Mouse (Mus musculus): ENCODE results near the gene Galnt16.

Galnt16 gene

DNA sequence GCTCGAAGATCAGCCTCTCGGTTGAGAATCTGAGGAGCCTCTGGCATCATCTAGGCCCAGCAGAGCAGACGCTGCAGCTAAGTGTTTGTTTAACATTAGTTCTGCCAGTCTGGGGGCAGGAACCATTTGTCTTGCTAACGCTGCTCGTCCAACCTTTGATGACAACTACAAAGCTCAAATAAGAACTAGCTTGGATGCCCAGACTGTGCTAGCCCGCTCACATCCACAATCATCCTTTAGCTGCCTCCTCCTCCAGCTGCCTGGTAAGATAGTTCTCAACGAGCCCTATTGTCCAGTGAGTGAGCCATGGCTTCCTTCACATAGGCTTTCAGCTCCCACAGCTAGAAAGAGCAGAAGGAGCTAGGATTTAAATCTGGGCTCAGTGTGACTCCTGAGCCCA, 80.2 kb downstream of the Galnt16 start:
- DNase-seq (ENCODE audit: low spot score): no peak

DNA sequence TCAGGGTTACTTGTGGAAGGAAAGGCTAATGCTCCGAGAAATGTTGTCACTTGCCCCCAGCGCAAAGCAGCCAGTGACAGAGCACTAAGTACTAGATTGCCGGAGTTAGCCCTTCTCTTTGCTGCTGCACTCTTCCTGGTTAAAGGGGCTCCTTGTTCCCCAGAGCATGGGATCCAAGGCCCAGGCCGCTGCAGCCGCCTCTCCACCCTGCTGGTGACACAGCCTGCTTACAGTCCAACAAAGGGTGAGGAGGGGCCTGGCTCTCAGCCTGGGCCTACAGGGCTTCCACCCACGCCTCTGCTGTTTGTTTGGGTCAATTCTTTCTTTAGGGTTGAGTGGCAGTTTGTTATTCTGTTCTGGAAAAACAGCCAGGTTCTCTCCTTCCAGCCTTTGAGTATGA, 80.7 kb downstream of the Galnt16 start:
- peak; percentile 65 for DNase-seq (ENCODE audit: low spot score)

DNA sequence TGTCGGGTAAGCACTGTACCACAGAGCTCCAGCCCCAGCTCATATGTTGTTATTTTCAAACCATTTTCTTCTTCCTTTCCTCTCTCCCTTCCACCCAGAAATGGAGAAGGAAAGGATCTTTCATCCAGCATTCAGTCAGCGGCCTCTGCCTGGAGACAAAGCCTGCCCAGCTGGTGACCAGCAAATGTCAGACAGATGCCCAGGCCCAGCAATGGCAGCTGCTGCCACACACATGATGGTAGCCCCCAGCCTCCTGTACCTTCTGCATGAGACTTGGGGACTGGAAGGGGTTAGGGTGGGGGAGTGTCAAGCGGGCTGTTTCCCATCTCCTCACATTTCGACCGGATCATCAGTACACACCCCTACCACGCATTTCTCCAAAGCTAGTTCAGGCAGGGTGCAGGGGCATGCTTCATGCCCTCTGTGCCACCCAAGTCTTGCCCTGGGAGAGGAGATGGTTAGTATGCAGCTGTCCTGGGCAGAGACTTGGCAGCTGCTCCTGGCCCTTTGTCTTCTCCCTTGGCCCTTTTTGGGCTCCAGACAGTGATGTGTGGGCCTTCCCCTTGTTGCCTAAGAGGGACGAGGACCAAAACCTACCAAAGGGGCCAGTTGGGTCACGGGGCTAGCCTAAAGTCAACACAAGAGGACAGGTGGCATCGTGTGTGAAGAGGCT, 83.7 kb downstream of the Galnt16 start:
- DNase-seq (ENCODE audit: low spot score): no peak

DNA sequence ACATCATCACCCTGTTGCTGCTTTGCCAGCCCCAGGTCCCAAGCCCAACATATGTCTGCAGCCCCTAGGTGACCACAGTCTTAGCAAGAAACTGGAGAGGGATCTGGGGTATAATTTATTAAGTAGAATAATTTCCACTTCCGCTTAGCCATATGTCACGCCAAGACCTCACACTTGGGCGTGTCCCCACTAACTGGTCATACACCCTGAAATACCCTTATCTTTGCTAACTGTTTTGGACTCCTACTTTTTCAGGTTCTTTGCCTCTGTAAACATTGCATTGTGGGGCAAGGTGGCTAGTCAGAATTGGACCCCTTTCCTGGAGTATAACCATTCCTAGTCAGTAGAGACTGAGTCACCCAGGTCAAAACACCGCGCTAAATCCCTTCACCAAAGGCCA, 84.4 kb downstream of the Galnt16 start:
- DNase-seq (ENCODE audit: low spot score): no peak

DNA sequence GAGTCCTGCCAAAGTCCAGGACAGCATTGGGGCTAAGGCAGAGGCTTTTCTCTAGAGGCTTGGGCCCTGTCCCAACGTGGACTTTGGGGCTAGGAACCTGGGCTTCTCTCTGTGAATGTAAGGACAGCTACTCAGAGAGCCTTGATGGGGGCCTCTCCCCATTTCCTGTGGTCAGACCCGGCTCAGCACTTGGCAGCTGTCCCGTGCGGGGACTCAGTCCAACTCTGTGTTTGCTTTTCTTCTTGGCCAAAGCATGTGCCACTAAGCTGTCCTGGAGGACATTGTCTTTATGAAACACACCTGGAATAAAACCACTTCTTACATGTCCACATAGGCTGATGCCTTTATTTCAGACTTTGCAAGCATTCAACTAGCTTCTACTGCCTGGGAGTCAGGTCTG, 85.5 kb downstream of the Galnt16 start:
- DNase-seq (ENCODE audit: low spot score): no peak

DNA sequence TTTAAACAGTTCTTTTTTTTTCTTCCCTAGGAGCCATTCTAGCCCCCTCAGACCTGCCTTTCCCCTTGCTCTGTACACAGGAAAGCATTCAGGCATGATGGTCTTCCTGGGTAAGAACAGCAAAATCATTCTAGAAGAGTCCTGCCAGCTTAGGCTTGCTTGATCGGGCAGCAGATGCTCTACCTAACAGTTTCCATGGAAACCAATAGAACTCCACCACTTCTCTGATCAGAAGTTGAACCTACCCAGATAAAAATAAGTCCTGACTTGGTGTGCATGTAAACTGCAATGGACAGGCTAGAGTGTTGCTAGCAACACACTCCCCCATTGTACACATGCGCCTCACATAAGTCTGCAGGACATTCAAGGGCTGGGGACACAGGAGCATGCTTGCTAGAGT, 86.1 kb downstream of the Galnt16 start:
- DNase-seq (ENCODE audit: low spot score): no peak

DNA sequence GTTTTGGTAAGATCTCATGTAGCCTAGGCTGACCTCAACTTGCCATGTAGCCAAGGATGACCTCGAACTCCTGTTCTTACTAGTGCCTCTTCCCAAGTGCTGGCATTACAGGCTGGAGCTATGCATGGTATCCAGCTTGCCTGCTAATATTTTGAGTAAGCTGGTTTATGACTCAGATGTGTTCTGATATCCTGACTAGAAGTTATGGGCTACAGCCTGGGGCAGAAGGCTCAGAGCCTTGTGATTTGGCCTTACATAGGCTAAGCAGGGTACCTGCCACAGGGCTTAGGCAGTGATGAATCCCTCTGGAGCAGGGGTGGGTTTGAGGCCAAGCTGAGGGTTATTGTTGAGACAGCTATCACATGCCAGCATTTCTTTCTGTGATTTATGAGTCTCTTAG, 90.5 kb downstream of the Galnt16 start:
- no peak for DNase-seq (ENCODE audit: low spot score)

DNA sequence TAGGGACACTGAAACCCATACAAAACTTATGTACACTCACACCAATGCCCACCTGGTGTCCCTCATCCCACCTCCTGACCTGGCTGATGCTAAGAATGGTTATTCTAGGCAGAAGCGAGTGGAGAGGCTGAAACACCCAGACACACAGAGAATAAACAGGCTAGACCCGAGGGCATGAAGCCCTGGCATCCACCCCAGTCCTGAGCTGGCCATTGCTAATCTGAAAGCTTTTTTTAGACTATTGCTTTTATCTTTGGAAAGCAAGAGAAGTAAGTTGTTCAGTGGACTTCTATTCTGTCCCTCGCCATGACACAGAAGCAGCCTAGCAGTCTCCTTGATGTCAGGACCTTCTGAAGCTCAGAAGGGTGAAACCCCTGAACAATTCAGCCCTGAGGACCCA, 91.9 kb downstream of the Galnt16 start:
- peak; percentile 29 for DNase-seq (ENCODE audit: low spot score)

DNA sequence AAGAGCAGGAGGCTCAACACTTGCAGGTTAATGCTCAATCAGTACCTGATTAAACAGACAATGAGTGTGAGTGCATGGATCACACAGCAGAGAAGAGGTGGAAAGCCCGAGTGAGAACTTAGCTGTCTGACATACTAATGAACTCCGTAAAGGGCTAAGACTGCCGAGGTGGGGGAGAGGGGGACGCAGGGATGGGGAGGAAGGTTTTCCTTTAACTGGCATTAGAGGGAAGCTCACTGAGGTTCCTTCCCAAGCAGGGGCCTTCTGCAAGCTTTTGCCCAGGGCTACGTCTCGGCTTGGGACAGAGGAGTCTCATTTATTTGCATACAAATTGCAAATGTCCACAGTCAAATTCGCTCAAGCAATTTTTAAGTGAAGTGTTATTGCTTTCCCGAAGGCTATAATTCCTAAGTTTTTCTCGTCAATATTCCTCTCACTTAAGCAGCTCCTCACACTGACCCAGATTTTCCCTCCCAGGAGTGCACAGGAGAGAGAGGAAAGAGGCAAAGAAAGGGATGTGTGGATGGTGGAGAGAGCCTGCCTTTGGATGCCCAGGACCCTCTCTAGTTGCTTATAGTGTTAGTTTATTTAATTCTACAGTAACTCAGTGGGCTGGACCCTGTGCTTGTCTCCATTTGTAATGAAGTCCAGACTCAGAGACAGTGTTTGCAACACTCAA, 94.2 kb downstream of the Galnt16 start:
- DNase-seq (ENCODE audit: low spot score): no peak

DNA sequence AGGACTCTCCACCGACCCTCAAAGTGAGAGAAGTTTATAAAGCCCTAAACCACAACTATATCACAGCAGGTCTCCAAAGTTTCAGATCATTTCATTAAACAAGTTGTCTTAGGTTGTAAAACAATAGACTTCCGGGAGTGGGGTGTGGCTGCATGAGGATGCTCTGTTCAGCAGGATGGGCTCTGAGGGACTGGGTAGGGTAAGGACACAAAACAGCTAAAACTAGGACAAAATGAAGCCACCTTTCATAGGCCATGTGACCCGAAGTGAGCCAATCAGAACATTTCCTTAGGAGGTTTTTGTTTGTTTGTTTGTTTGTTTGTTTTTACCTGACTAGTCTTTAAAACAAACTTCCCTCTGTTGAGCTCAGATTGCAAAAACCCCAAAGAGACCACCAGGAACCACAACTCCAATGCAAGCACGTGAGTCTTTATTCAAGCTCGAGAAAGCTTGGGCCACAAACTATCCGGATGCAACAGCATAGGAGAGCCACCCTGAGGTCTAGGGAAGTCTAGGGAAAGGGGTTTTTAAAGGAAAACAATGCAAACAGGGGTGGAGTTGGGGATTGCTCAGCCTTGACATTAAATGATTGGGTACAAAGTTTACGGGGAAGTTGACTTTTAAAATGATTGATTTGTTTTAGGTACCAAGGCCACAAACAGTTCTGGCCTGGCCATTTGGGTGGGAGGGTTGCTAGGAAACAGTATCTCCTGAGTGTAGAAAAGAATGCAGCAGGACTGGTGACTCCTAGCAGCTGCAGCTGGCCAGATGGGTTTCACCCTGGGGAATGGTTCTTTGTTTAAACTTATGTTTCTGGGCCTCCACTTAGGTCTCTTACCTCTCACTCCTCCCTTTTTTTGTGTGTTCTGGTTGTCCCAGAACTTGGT, 97.5 kb downstream of the Galnt16 start:
- DNase-seq (ENCODE audit: low spot score): no peak

DNA sequence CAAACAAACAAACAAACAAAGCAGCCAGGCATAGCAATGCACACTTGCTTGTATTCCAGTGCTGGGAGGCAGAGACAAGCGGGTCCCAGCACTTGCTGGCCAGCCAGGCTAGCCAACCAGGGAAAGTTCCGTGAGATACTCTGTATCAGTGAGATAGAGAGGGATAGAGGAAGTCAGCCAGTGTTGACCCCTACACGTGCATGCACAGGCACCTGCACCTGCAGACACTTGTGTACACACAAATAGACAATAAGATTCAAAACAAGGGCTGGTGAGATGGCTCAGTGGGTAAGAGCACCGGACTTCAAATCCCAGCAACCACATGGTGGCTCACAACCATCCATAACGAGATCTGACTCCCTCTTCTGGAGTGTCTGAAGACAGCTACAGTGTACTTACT, 102.4 kb downstream of the Galnt16 start:
- DNase-seq (ENCODE audit: low spot score): no peak

DNA sequence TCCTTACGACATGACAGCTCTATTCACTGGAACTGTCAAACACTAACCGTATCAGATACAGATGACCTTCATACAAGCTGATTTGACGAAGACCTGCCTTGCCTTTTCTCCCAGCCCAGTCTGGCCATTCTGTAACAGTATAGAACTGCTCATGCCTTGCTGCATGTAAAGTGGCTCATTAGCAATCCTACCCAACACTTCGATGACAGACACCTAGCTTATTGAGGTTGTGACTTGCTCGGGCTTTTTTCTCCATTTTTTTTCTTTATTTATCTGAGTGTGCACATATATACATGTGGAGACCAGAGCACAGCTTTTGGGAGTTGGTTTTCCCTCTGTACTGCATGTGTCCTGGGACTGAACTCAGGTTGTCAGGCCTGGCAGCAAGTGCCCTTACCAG, 113.7 kb downstream of the Galnt16 start:
- no peak for DNase-seq (ENCODE audit: low spot score)

DNA sequence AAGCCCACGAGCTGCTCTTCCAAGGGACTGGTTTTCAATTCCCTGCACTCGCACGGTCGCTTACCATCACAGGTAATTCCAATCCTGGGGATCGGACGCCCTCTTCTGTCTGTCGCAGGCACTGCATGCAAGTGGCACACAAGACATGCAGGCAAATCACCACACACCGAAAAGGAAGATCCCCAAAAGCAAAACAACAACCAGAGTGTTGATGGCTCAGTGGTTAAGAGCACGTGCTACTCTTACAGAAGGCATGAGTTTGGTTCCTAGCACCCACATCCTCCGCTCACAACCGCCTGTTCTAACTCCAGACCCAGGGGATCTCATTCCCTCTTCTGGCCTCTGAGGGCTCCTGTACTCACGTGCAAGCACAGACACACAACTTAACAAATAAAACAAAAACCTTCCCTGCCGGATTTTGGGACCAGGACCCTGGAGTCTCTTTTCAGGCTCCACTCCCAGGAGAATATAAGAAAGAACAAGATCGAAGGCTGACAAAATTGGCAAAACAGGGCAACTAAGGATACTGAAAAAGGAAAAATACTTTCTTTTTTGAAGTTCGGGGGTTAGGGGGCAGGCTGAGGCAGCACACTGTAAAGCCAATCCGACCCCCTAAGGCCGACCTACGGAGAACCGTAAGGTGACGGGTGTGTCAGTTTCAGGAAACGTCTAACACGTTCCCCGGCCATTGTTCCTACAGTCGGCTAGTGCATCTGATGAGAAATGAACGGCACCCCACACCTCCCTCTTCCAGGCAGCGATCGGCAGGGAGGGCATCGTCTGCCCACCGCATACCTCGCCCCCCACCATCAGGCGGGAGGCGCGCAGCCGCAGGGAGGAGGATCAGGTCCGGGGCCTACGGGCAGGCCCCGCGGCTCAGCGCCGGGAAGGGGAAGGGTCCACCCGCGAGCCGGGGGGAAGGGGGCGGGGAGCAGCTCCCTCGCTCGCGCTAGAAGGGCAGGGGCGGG, 124.9 kb downstream of the Galnt16 start:
- peak; percentile 53 for DNase-seq (ENCODE audit: low spot score)

DNA sequence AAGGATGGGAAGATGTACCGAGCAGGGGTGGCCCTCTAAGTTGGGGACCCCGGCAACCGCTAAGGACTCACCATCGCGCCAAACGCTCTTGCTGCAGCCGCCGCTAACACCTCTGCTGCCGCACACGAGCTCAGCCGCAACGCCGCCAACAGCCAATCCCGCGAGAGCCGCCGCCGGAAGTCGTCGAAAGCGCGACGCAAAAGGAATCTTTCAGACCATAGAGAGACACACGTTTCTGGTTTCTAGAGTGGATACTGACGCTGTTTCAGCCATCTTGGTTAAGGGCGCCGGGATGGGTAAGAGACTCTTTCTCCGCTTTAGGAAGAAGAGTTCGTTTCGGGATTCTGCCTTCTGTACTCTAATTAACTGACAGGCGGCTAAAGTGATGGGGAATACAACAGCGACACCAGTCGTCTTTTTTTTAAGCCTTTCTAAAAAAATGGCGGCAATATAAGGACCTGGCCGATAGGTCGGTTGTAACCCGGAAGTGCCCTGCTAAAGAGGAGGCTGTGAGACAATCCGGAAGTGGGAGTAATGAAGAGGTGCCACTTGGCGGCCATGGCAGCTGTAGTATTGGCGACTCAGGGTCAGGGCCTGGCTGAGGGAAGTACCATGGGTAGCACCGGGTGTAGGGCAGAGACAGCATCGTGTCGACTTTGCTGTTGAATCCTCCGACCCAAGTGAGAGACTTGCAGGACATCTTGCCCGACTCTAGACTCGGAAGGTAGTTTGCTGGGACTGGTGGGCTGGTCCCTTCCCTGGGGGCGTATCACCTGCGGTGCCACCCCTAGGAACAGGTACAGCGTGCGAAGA, 125.8 kb downstream of the Galnt16 start, which contains the start of the genes Slc39a9 and Erh:
Gene Slc39a9 (plus strand): TSS at position 191 of the 813 bp plus-strand sequence.
Gene Erh (minus strand): TSS at position 649 of the 813 bp plus-strand sequence.
- peak; percentile 97 for DNase-seq (ENCODE audit: low spot score)

DNA sequence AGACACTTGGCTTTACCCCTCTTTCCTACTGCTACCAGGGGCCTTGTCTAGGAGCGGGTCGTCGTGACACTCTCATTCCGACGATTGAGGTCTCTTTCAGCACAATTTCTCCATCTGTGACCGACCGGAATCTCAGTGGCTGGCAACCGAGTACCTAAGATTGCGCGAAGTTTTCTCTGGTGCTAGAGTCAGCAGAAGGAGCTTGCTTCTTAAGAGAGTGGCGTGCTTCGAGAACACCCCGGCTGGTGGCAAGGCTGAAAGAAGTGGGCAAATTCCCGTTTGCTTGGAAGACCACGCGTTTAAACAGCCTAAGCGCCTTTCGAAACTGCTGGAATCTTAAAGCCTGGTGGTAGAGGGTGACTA, 126.4 kb downstream of the Galnt16 start:
- peak; percentile 44 for DNase-seq (ENCODE audit: low spot score)

DNA sequence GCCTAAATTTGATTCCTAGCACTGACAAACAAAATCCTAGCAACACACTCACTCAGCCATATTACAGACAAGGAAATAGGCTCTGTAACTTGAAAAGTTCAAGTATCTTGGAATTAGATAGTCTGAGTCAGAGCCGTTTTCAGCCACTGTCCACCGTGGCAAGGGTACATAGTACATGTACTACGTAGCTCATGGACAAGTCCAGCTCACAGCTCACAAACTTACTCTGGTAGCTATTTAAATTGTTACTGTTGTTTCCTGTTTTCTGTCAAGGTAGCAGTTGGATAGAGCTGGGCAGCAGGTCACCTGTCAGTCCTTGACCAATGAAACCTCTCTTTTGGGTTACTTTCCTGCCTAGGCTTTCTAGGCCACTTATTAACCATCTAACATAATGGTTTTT, 128.3 kb downstream of the Galnt16 start:
- no peak for DNase-seq (ENCODE audit: low spot score)

DNA sequence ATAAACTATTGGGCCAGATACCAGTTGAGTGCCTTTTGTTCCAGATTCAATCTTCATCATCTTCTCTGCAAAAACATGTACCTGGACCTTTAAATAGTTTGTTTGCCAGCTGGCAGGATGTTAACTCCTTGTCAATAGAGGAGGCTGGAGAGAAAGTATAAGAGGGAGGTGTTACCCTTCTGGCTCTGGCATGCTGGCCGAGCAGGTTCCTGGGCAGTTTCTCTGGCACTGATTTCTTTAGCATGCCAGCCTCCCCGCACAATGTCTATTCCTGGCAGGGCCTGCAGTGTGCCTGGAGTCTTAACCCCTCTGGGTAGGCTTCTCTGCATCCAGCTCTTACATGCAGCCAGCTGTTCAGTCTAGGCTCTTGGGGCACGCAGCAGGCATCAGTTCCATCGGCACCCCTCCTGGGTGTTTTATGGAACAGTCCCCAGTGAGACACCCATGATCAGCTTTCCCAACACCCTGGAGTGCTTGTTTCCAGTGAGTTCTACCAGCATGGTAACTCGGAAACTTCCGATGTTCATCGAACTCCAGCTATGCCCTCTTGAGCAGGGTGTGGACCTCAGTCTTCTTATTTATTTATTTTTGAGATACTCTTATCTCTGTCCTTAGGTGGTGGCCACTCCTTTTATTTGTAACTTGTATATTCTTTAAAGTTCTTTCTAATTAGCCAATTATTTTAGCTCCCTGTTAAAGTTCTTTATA, 136.0 kb downstream of the Galnt16 start:
- DNase-seq (ENCODE audit: low spot score): no peak

DNA sequence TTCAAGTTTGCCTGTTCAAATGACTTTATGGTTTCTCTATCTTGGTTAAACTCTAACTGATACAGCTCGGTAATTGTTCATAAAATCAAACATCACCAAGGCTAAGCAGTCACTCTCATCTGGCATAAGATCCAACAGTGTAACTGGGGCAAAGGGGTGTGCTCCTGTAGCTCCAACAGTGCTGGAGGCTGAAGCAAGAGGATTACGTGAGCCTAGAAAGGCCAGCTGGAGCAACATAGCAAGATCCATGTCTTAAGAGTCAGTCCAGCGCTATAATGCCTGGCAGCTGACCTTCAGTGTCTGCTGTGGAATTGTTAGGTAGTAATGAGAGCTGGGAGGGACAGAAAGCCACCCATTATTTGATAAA, 136.6 kb downstream of the Galnt16 start:
- DNase-seq (ENCODE audit: low spot score): peak; percentile 59

DNA sequence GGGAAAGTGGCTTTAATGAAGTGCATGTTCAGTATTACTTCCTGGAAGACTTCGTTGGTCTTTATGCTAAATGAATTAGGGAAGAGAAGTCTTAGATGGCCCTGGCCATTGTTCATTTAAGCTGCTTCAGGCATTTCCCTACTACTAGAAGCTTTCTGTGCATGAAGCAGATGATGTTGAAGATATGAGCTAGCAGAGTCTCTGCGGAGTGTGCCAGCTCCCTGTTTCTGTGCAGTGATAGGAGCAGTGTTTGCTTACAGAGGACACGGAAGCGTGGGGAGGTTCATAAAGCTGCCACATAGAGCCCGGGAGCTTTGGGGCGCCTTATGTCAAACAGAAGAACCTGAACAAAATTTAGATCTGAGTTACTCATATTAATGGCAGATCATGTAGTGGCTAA, 140.6 kb downstream of the Galnt16 start:
- no peak for DNase-seq (ENCODE audit: low spot score)

DNA sequence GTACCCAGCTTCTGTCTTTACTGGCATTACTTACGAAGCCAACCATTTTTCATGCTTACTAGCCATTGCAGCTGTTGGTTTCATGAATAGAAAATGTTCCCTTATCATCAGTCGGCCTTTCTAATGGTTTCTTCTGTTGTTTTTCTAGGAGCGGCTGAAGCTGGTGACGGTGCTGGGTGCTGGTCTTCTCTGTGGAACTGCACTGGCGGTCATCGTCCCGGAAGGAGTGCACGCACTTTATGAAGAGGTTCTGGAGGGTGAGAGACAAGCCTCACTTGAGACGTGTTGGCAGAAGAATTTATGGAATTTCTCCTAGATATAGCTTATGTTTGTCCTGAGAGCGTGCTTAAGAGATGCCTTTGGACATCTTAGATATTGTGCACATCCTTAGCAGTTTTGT, 144.2 kb downstream of the Galnt16 start:
- DNase-seq (ENCODE audit: low spot score): no peak

Data from adipocyte (in vitro differentiated cells).